Mouse (Mus musculus): Measurements from ENCODE around the gene Gm49339. TPM values are rescaled to one million over a fixed set of nuclear protein-coding genes. Genes with fewer than 3 reads are reported as not detected.

Gene Gm49339
- 5.0 and 7.6 TPM in 2 replicates for polyA plus RNA-seq (2012; rRNA removed)

GRCm38 (mm10) chr10:51480397-51480796 lies at the start of gene Gm49339, which contains the start of gene Lilr4b:
TSS of gene Gm49339 (plus strand) at chr10:51480612.
TSS of gene Lilr4b (plus strand) at chr10:51480632.

GRCm38 (mm10) chr10:51490691-51491090 lies 10.3 kb downstream of the Gm49339 start, which contains the start of gene Lilrb4a:
TSS of gene Lilrb4a (plus strand) at chr10:51490956.

Other genes starting within 250 kb of the Gm49339 start
- gene Lilr4b, start within 50 bp of the Gm49339 start, polyA plus RNA-seq (2012; rRNA removed), result 4.9 and 7.8 TPM in 2 replicates
- 10.2 and 15.4 TPM in 2 replicates for gene Lilrb4a, start 10.3 kb downstream of the Gm49339 start, polyA plus RNA-seq (2012; rRNA removed)
- not detected in 2 replicates for gene Fam162b, start 109.9 kb downstream of the Gm49339 start, polyA plus RNA-seq (2012; rRNA removed)
- gene Gprc6a, start 150.8 kb downstream of the Gm49339 start, polyA plus RNA-seq (2012; rRNA removed), result 0.02 and 0.15 TPM in 2 replicates
- 0.01 TPM in 1 of 2 replicates, not detected in the other for gene Rfx6, start 197.1 kb downstream of the Gm49339 start, polyA plus RNA-seq (2012; rRNA removed)

Data from liver, embryonic 18 days (tissue).